Mouse (Mus musculus) heart, embryonic 11.5 days (tissue): ENCODE measurements around the gene Osbpl10. TPM values are rescaled to one million over a fixed set of nuclear protein-coding genes. Genes with fewer than 3 reads are reported as not detected.

ENCODE experiments used
- ATAC-seq: fragments of 200-750 bp; cut with Nextera tagmentation; replicated peaks from 2 replicates; pipeline ENCODE4 v1.8.0; 2017; ENCODE audit warnings: moderate library complexity; ENCODE audit not compliant: insufficient number of reproducible peaks, low FRiP score, low TSS enrichment
- H3K27ac ChIP-seq: fragments of 300-500 bp; sonication (generic); 2 replicates; pipeline ENCODE4 v1.5.1; 2014; ENCODE audit warnings: mild to moderate bottlenecking, low read depth, low read length
- H3K27me3 ChIP-seq: fragments of 300-500 bp; sonication (generic); 2 replicates; pipeline ENCODE4 v1.6.1; 2014; ENCODE audit warnings: mild to moderate bottlenecking, low read length, mixed read lengths; ENCODE audit not compliant: control insufficient read depth, insufficient read depth
- H3K36me3 ChIP-seq: fragments of 300-500 bp; sonication (generic); 2 replicates; pipeline ENCODE4 v1.6.1; 2014; ENCODE audit warnings: mild to moderate bottlenecking, low read length, moderate library complexity, mixed read lengths; ENCODE audit not compliant: control insufficient read depth, insufficient read depth
- H3K4me1 ChIP-seq: fragments of 300-500 bp; sonication (generic); 2 replicates; pipeline ENCODE4 v1.6.1; 2014; ENCODE audit warnings: low read length; ENCODE audit not compliant: control insufficient read depth, insufficient read depth
- H3K4me2 ChIP-seq: fragments of 300-500 bp; sonication (generic); 2 replicates; pipeline ENCODE4 v1.6.1; 2014; ENCODE audit warnings: mild to moderate bottlenecking, moderate library complexity
- H3K4me3 ChIP-seq: fragments of 300-500 bp; sonication (generic); 2 replicates; pipeline ENCODE4 v1.5.1; 2014; ENCODE audit warnings: low read depth, low read length
- H3K9ac ChIP-seq: fragments of 300-500 bp; sonication (generic); 2 replicates; pipeline ENCODE4 v1.6.1; 2014; ENCODE audit warnings: mild to moderate bottlenecking, low read depth, low read length, moderate library complexity
- H3K9me3 ChIP-seq: fragments of 300-500 bp; sonication (generic); replicated peaks from 2 replicates; pipeline ENCODE4 v1.6.1; 2016; ENCODE audit warnings: low read length; ENCODE audit not compliant: control insufficient read depth
- WGBS: fragments of 180-500 bp; shearing (Covaris S2); extraction: QIAGEN DNeasy Blood & Tissue Kit; methylation state at CpG from one replicate; pipeline ENCODE4 v1.1.7; 2014; ENCODE audit not compliant: insufficient replicate concordance; 5-methylcytosine and 5-hydroxymethylcytosine counted together
- polyA plus RNA-seq: library from polyadenylated mRNA; unstranded; fragments of >200 nt; fragmentation: Nextera tagmentation; extraction: Ambion mirVana; gene quantifications from 2 replicates; pipeline ENCODE4 v1.2.1, GENCODE M21; 2014

The Osbpl10 gene
- polyA plus RNA-seq, 1 experiment from 2014 or later: 1.6 TPM

GRCm38 (mm10) chr9:115134736-115135135 is 156.4 kb downstream of the Osbpl10 start:
- WGBS: 64% methylated on average over 4 of the region's 4 CpGs
- Histone ChIP-seq H3K27me3 (no peaks in the 10 kb centered on the region), H3K27ac (no peak overlapping the region), H3K4me2 (no peak overlapping the region), H3K9ac (no peak overlapping the region), H3K4me1 (no peaks in the 10 kb centered on the region), H3K4me3 (no peak overlapping the region), H3K36me3 (no peaks in the 10 kb centered on the region), H3K9me3 (no peaks in the 10 kb centered on the region)
- no peak for ATAC-seq

- Histone ChIP-seq H3K9me3 (no peaks in the 10 kb centered on the region), H3K9ac (no peak overlapping the region), H3K4me3 (no peak overlapping the region), H3K4me1 (no peaks in the 10 kb centered on the region), H3K27me3 (no peaks in the 10 kb centered on the region), H3K36me3 (no peaks in the 10 kb centered on the region), H3K4me2 (no peak overlapping the region), H3K27ac (no peak overlapping the region)
- WGBS: 80% methylated on average over 8 of the region's 8 CpGs
- ATAC-seq: no peak
Observed at GRCm38 (mm10) chr9:115135352-115135751, 157.0 kb downstream of the Osbpl10 start.

GRCm38 (mm10) chr9:115137858-115138257 is 159.5 kb downstream of the Osbpl10 start:
- Histone ChIP-seq H3K27ac (no peak overlapping the region), H3K27me3 (no peaks in the 10 kb centered on the region), H3K4me3 (no peak overlapping the region), H3K9ac (no peak overlapping the region), H3K4me2 (no peak overlapping the region), H3K36me3 (no peaks in the 10 kb centered on the region), H3K9me3 (no peaks in the 10 kb centered on the region), H3K4me1 (no peaks in the 10 kb centered on the region)
- 69% methylated on average over 3 of the region's 3 CpGs for WGBS
- ATAC-seq: no peak

GRCm38 (mm10) chr9:115139597-115140332 is 161.4 kb downstream of the Osbpl10 start:
- Histone ChIP-seq H3K36me3 (no peaks in the 10 kb centered on the region), H3K4me2 (no peak overlapping the region), H3K27ac (no peak overlapping the region), H3K4me3 (no peak overlapping the region), H3K9ac (no peak overlapping the region), H3K27me3 (no peaks in the 10 kb centered on the region), H3K4me1 (no peaks in the 10 kb centered on the region), H3K9me3 (no peaks in the 10 kb centered on the region)
- 78% methylated on average over 14 of the region's 14 CpGs for WGBS
- ATAC-seq: no peak

- whole genome bisulfite sequencing: 91% methylated on average over 5 of the region's 5 CpGs
- Histone ChIP-seq H3K4me2 (no peak overlapping the region), H3K36me3 (peaks cover 3% of the 10 kb centered on the region; the same call in 1 of the 2 replicates), H3K27me3 (no peaks in the 10 kb centered on the region), H3K4me3 (no peak overlapping the region), H3K9me3 (0 out of 2 replicates have a peak, but pooled peaks cover 2% of the 10 kb centered on the region), H3K27ac (no peak overlapping the region), H3K4me1 (no peaks in the 10 kb centered on the region), H3K9ac (no peak overlapping the region)
- ATAC-seq: no peak
Observed at GRCm38 (mm10) chr9:115147141-115147540, 168.8 kb downstream of the Osbpl10 start.

GRCm38 (mm10) chr9:115147586-115148355 is 169.4 kb downstream of the Osbpl10 start:
- no peaks in the 10 kb centered on the region for H3K27me3 ChIP-seq
- peaks cover 3% of the 10 kb centered on the region; the same call in 1 of the 2 replicates for H3K36me3 ChIP-seq
- 78% methylated on average over 13 of the region's 13 CpGs for WGBS
- no peak for ATAC-seq
- 0 out of 2 replicates have a peak, but pooled peaks cover 4% of the 10 kb centered on the region for H3K9me3 ChIP-seq
- H3K27ac ChIP-seq: no peak overlapping the region
- no peak overlapping the region for H3K4me3 ChIP-seq
- H3K9ac ChIP-seq: no peak overlapping the region
- no peaks in the 10 kb centered on the region for H3K4me1 ChIP-seq
- no peak overlapping the region for H3K4me2 ChIP-seq

GRCm38 (mm10) chr9:115149011-115149756 is 170.8 kb downstream of the Osbpl10 start:
- H3K4me3 ChIP-seq: no peak overlapping the region
- H3K4me1 ChIP-seq: no peaks in the 10 kb centered on the region
- H3K9me3 ChIP-seq: 0 out of 2 replicates have a peak, but pooled peaks cover 4% of the 10 kb centered on the region
- no peak overlapping the region for H3K4me2 ChIP-seq
- no peak overlapping the region for H3K27ac ChIP-seq
- peaks cover 3% of the 10 kb centered on the region; the same call in 1 of the 2 replicates for H3K36me3 ChIP-seq
- H3K9ac ChIP-seq: no peak overlapping the region
- ATAC-seq: no peak
- WGBS: 75% methylated on average over 18 of the region's 18 CpGs
- no peaks in the 10 kb centered on the region for H3K27me3 ChIP-seq

- Histone ChIP-seq H3K4me1 (peaks cover 20% of the 10 kb centered on the region), H3K27ac (no peak overlapping the region)
- WGBS: 56% methylated on average over 5 of the region's 5 CpGs
Observed at GRCm38 (mm10) chr9:115161591-115161990, 183.2 kb downstream of the Osbpl10 start.

More at GRCm38 (mm10) chr9:115161591-115161990, 183.2 kb downstream of the Osbpl10 start:
- H3K4me3 ChIP-seq: no peak overlapping the region
- no peaks in the 10 kb centered on the region for H3K9me3 ChIP-seq
- H3K4me2 ChIP-seq: no peak overlapping the region
- no peak overlapping the region for H3K9ac ChIP-seq
- no peaks in the 10 kb centered on the region for H3K36me3 ChIP-seq
- H3K27me3 ChIP-seq: no peaks in the 10 kb centered on the region
- ATAC-seq: no peak
